Comparison of ENCODE assay signal across 10 mouse cellular contexts in genomic region chr3:100997785-100998570, GRCm38 (mm10). TPM values are rescaled to one million over a fixed set of nuclear protein-coding genes. Genes with fewer than 3 reads are reported as not detected.
A peak's percentile ranks its signal among the peaks of the same experiment; 100 is the strongest.
DNase-seq lines count a peak whose midpoint lies in the region; ATAC-seq and TF ChIP-seq lines count a peak whose summit lies in the region.
"Had no signal": no experiment of that assay in that cellular context is flagged by ENCODE, and none has a peak within 500 bp of the region (broad histone marks: within the 10 kb centered on the region; RNA-seq: fewer than 3 reads in every experiment).

No protein-coding gene starts in this region.

- no peaks in the 10 kb centered on the region for H3K27me3 ChIP-seq in liver, postnatal 0 days (ENCODE audit: insufficient read depth, low read length)
- no peaks in the 10 kb centered on the region for H3K27me3 ChIP-seq in heart, postnatal 0 days (ENCODE audit: control insufficient read depth, insufficient read depth, low read length)

- no peak overlapping the region for H3K9ac ChIP-seq in liver, postnatal 0 days (replicated peaks)
- H3K9ac ChIP-seq in heart, postnatal 0 days (replicated peaks; ENCODE audit: low read depth, low read length): no peak overlapping the region

- no peaks in the 10 kb centered on the region for H3K36me3 ChIP-seq in liver, postnatal 0 days (replicated peaks; ENCODE audit: insufficient read depth, low read length)
- H3K36me3 ChIP-seq in heart, postnatal 0 days (replicated peaks; ENCODE audit: control insufficient read depth, insufficient read depth, low read length): no peaks in the 10 kb centered on the region

- H3K4me2 ChIP-seq in liver, postnatal 0 days (ENCODE audit: low read depth, low read length): no peak overlapping the region
- H3K4me2 ChIP-seq in heart, postnatal 0 days (ENCODE audit: low read depth, low read length): no peak overlapping the region

- TF ChIP-seq EP300 in liver, postnatal 0 days (IDR thresholded peaks at IDR 0.05; ENCODE audit: low read depth): no peak
- 0 out of 2 replicates have a peak, but pooled peaks have one; percentile 46 for TF ChIP-seq EP300 in heart, postnatal 0 days (IDR thresholded peaks at IDR 0.05; ENCODE audit: low read depth)

- H3K4me3 ChIP-seq in liver, postnatal 0 days (ENCODE audit: low read depth, low read length): no peak overlapping the region
- no peak overlapping the region for H3K4me3 ChIP-seq in heart, postnatal 0 days (ENCODE audit: low read depth, low read length)

- ATAC-seq in liver, postnatal 0 days: no peak
- peak; percentile 68 for ATAC-seq in heart, postnatal 0 days (ENCODE audit: insufficient read depth, low read depth)
- peak; percentile 43 for ATAC-seq in megakaryocyte, adult 5-6 weeks (ENCODE audit: poor library complexity, severe bottlenecking)

- WGBS in liver, postnatal 0 days (ENCODE audit: insufficient replicate concordance): 55% methylated on average over 10 of the region's 10 CpGs
- 49% methylated on average over 10 of the region's 10 CpGs for WGBS in heart, postnatal 0 days

- H3K9me3 ChIP-seq in liver, postnatal 0 days (ENCODE audit: low read length): no peaks in the 10 kb centered on the region
- no peaks in the 10 kb centered on the region for H3K9me3 ChIP-seq in heart, postnatal 0 days (replicated peaks; ENCODE audit: control insufficient read depth, low read length)
- H3K9me3 ChIP-seq: megakaryocyte, embryonic 14.5 days had no signal

- TF ChIP-seq CTCF in liver, postnatal 0 days (IDR thresholded peaks at IDR 0.05; ENCODE audit: low read depth): no peak
- TF ChIP-seq CTCF in heart, postnatal 0 days (IDR thresholded peaks at IDR 0.05; ENCODE audit: low read depth): no peak

- H3K4me1 ChIP-seq in liver, postnatal 0 days (ENCODE audit: insufficient read depth): peaks cover 9% of the 10 kb centered on the region; the same call in 1 of the 2 replicates
- peaks cover 16% of the 10 kb centered on the region for H3K4me1 ChIP-seq in heart, postnatal 0 days (ENCODE audit: control insufficient read depth, insufficient read depth)

- H3K27ac ChIP-seq in liver, postnatal 0 days (ENCODE audit: low read depth): 0 out of 2 replicates have a peak overlapping the region, but pooled peaks have one; percentile 29
- H3K27ac ChIP-seq in heart, postnatal 0 days (ENCODE audit: low read depth): peak overlapping the region; percentile 67

- DNase-seq in adrenal gland, postnatal 10 days: peak; percentile 13
- DNase-seq in adrenal gland, adult 18-20 months (ENCODE audit: low spot score in 2 of 2): no peak
- no peak for DNase-seq in liver, postnatal 0 days
- DNase-seq in liver: no peak
- DNase-seq in heart, postnatal 0 days (ENCODE audit: low spot score): peak; percentile 66
- no peak for DNase-seq in adrenal gland, postnatal 4 days (ENCODE audit: low spot score in 2 of 2)
- DNase-seq in kidney, adult 11 months: no peak
- DNase-seq: kidney, adult 18-20 months had no signal

RNA-seq across cellular contexts. Expression of gene Ttf2, which starts 28.5 kb away (rescaled TPM):
- total RNA-seq in adrenal gland, postnatal 10 days (2021): 10 to 100 TPM in 1 of 2 experiments, 1 to 10 TPM in 1; 8.0 to 11.9 TPM
- total RNA-seq in adrenal gland, adult 18-20 months (2021): 1 to 10 TPM; 6.0 to 7.7 TPM
- 2.6 and 3.3 TPM in 2 replicates for polyA plus RNA-seq in liver, postnatal 0 days (2015; fragmentation: Nextera tagmentation; extraction: Ambion mirVana)
- total RNA-seq in heart, postnatal 0 days (2014; rRNA removed; ENCODE audit: low replicate concordance): 11.0 and 13.5 TPM in 2 replicates
- polyA plus RNA-seq in heart, postnatal 0 days (2015; fragmentation: Nextera tagmentation; extraction: Ambion mirVana): 4.2 and 4.4 TPM in 2 replicates
- 16.0 and 20.7 TPM in 2 replicates for total RNA-seq in megakaryocyte, adult 5-6 weeks (2015)
- 23.8 and 24.6 TPM in 2 replicates for total RNA-seq in megakaryocyte, adult 5-6 weeks (2017)
- total RNA-seq in adrenal gland, postnatal 4 days (2021): 10 to 100 TPM; 15.1 to 16.5 TPM

RNA-seq across cellular contexts. Expression of gene Cd101, which starts 31.4 kb away (rescaled TPM):
- total RNA-seq in adrenal gland, postnatal 10 days (2021): under 1 TPM; 0.12 to 0.27 TPM
- under 1 TPM in 1 of 2 experiments, not detected in 1; 0.10 TPM for total RNA-seq in adrenal gland, adult 18-20 months (2021)
- 0.09 and 0.12 TPM in 2 replicates for polyA plus RNA-seq in liver, postnatal 0 days (2015; fragmentation: Nextera tagmentation; extraction: Ambion mirVana)
- total RNA-seq in heart, postnatal 0 days (2014; rRNA removed; ENCODE audit: low replicate concordance): 1.8 TPM in 1 of 2 replicates, not detected in the other
- polyA plus RNA-seq in heart, postnatal 0 days (2015; fragmentation: Nextera tagmentation; extraction: Ambion mirVana): 0.26 and 0.27 TPM in 2 replicates
- total RNA-seq in megakaryocyte, adult 5-6 weeks (2015): 3.5 and 3.7 TPM in 2 replicates
- 9.7 and 12.6 TPM in 2 replicates for total RNA-seq in megakaryocyte, adult 5-6 weeks (2017)
- under 1 TPM; 0.08 to 0.25 TPM for total RNA-seq in adrenal gland, postnatal 4 days (2021)

Comparison
In these comparisons a context has a peak if more than half of its experiments do, and no peak if none do; other contexts are left out.
1. DNase-seq: peak in adrenal gland, postnatal 10 days (single experiment) and heart, postnatal 0 days (single experiment); none in adrenal gland, adult 18-20 months (0 of 2), liver, postnatal 0 days (single experiment), liver (single experiment), adrenal gland, postnatal 4 days (0 of 2) and kidney, adult 11 months (single experiment).